Mouse (Mus musculus): ENCODE data around the gene Clasp1.

DNA sequence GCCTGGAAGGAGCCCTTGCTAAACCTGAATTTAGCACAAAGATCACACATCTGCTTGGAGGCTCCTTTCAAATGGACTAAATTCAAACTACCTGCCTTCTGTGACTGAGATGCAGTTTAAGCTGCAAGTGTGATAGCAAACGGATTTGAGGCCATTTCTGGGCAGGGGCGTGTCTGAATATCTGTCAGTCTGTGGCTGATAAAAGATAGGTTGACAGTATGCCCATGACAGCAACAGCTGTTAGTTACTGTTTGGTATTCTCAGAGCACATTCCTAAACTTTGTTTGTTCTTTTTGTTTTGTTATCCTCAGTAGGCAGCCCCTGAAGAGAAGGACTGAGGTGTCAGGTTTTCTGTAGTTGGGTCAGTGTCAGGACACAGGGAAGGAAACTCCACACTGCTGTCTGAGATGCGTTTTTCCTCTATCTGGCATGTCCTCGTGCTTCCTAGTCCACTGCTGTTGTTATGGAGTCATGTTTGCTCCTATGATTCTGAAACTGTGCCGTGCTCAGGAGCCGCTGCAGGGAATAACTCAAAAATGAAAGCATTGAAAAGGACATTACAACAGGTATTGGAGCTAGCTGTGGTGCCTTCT, 94.7 kb downstream of the Clasp1 start:
- TF ChIP-seq CTCF (conservative IDR thresholded peaks at IDR 0.05; ENCODE audit: insufficient read depth, insufficient read length, low read depth, low read length) (no peak), POLR2A (IDR thresholded peaks at IDR 0.05; ENCODE audit: low read depth, low read length) (no peak)
